Mouse (Mus musculus): ENCODE measurements around the gene Bud13.

DNA sequence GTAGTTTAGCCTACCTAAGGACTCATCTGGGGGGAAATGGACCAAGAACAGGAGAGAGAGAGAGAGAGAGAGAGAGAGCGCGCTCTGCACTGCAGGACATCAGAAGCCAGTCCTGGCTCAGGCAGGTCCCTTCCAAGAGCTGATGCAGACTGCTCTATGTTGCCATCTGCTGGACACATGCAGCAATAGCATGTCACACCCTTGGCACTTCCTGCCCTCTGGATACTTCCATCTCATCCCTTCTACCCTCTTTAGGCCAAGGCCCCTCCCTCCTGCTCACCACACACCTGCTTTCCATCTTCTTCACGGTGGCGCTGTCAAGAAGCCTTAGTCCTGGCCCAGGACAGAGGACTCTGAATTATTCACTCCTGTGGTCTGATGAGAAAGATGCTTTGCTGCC, 31.7 kb downstream of the Bud13 start:
- peak; percentile 99; the same call in 1 of the 2 replicates for TF ChIP-seq CTCF (conservative IDR thresholded peaks at IDR 0.05; ENCODE audit: insufficient read depth, insufficient read length, low read depth, low read length)
- TF ChIP-seq POLR2A (IDR thresholded peaks at IDR 0.05; ENCODE audit: low read depth, low read length) = no peak

Measured in kidney, adult 2 months (tissue).